Comparison of ENCODE assay signal across 27 mouse cellular contexts in the genomic region with DNA sequence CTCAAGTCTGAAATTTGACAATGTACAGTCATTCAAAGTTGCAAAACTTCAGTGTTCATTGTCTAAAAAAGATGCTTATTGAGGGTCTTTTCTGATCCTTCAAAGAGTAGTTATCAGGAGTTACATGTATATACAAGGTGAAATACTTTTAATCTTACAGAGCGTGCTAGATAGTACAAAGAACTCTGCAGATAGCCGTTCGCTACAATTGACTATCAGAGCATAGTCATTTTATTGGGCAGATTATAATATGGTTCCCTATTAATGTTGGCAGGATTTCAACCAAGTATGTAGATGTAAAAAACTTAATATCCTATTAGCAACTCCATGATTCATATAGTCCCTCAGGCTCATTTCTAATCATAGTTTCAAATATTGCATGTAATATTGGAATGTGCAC.
"Had no signal": no experiment of that assay in that cellular context is flagged by ENCODE, and none has a peak within 500 bp of the region (broad histone marks: within the 10 kb centered on the region; RNA-seq: fewer than 3 reads in every experiment).

No protein-coding gene starts in this region.

- H3K4me3 ChIP-seq: embryonic facial prominence, embryonic 10.5 days; embryonic facial prominence, embryonic 12.5 days; embryonic facial prominence, embryonic 13.5 days; embryonic facial prominence, embryonic 15.5 days; erythroblast, embryonic 14.5 days; forebrain, embryonic 10.5 days; forebrain, embryonic 12.5 days; forebrain, embryonic 13.5 days; forebrain, embryonic 15.5 days; gastrocnemius, adult 2 months; heart, embryonic 10.5 days had no signal

- H3K9me3 ChIP-seq: embryonic facial prominence, embryonic 10.5 days; embryonic facial prominence, embryonic 12.5 days; embryonic facial prominence, embryonic 13.5 days; embryonic facial prominence, embryonic 15.5 days; forebrain, embryonic 10.5 days; forebrain, embryonic 12.5 days; forebrain, embryonic 13.5 days; forebrain, embryonic 15.5 days; heart, embryonic 10.5 days had no signal

- H3K4me1 ChIP-seq: embryonic facial prominence, embryonic 10.5 days; embryonic facial prominence, embryonic 12.5 days; embryonic facial prominence, embryonic 13.5 days; embryonic facial prominence, embryonic 15.5 days; forebrain, embryonic 10.5 days; forebrain, embryonic 12.5 days; forebrain, embryonic 13.5 days; forebrain, embryonic 15.5 days; heart, embryonic 10.5 days had no signal

- H3K36me3 ChIP-seq: embryonic facial prominence, embryonic 10.5 days; embryonic facial prominence, embryonic 12.5 days; embryonic facial prominence, embryonic 13.5 days; embryonic facial prominence, embryonic 15.5 days; forebrain, embryonic 10.5 days; forebrain, embryonic 12.5 days; forebrain, embryonic 15.5 days; heart, embryonic 10.5 days had no signal

- H3K9ac ChIP-seq: embryonic facial prominence, embryonic 12.5 days; embryonic facial prominence, embryonic 13.5 days; embryonic facial prominence, embryonic 15.5 days; forebrain, embryonic 12.5 days; forebrain, embryonic 13.5 days; forebrain, embryonic 15.5 days; forebrain, postnatal 0 days had no signal

- H3K4me2 ChIP-seq: embryonic facial prominence, embryonic 12.5 days; embryonic facial prominence, embryonic 13.5 days; embryonic facial prominence, embryonic 15.5 days; forebrain, embryonic 12.5 days; forebrain, embryonic 13.5 days; forebrain, embryonic 15.5 days had no signal

- ATAC-seq: forebrain, embryonic 13.5 days; forebrain, embryonic 14.5 days; forebrain, embryonic 15.5 days; forebrain, embryonic 16.5 days; forebrain, postnatal 0 days had no signal

- H3K27me3 ChIP-seq: embryonic facial prominence, embryonic 12.5 days; embryonic facial prominence, embryonic 13.5 days; embryonic facial prominence, embryonic 15.5 days; forebrain, embryonic 12.5 days; forebrain, embryonic 13.5 days; forebrain, embryonic 15.5 days had no signal

- DNase-seq: cerebellum, adult 9-10 months; cerebellum, adult 9-11 months; cerebellum, postnatal 10 days; cerebellum, postnatal 14 days; cerebellum, postnatal 25 days; cerebellum, postnatal 36 days; embryo, embryonic 11 days; forebrain, postnatal 0 days; gastrocnemius, adult 2 months; gastrocnemius, postnatal 10 days; gastrocnemius, postnatal 14 days; gastrocnemius, postnatal 25 days; gastrocnemius, postnatal 36 days; heart, adult 11 months; heart, adult 18-20 months had no signal

- H3K27ac ChIP-seq: embryonic facial prominence, embryonic 10.5 days; embryonic facial prominence, embryonic 12.5 days; embryonic facial prominence, embryonic 13.5 days; embryonic facial prominence, embryonic 15.5 days; forebrain, embryonic 10.5 days; forebrain, embryonic 12.5 days; forebrain, embryonic 13.5 days; forebrain, embryonic 15.5 days; gastrocnemius, adult 2 months; heart, embryonic 10.5 days had no signal
